Mouse (Mus musculus) bone marrow, adult 2 months (tissue): ENCODE data around the gene Zfp941.

Source experiments
- CTCF ChIP-seq: fragments of 200-500 bp; IDR thresholded peaks from 2 replicates; pipeline ENCODE4 v1.5.1; 2011; ENCODE audit warnings: low read length, control low read depth; ENCODE audit not compliant: control insufficient read depth, insufficient read depth
- POLR2A ChIP-seq: fragments of 200-500 bp; IDR thresholded peaks from 2 replicates; pipeline ENCODE4 v1.6.1; 2011; ENCODE audit warnings: low read depth, mild to moderate bottlenecking, control low read depth, low read length, borderline replicate concordance; ENCODE audit not compliant: control insufficient read depth

DNA sequence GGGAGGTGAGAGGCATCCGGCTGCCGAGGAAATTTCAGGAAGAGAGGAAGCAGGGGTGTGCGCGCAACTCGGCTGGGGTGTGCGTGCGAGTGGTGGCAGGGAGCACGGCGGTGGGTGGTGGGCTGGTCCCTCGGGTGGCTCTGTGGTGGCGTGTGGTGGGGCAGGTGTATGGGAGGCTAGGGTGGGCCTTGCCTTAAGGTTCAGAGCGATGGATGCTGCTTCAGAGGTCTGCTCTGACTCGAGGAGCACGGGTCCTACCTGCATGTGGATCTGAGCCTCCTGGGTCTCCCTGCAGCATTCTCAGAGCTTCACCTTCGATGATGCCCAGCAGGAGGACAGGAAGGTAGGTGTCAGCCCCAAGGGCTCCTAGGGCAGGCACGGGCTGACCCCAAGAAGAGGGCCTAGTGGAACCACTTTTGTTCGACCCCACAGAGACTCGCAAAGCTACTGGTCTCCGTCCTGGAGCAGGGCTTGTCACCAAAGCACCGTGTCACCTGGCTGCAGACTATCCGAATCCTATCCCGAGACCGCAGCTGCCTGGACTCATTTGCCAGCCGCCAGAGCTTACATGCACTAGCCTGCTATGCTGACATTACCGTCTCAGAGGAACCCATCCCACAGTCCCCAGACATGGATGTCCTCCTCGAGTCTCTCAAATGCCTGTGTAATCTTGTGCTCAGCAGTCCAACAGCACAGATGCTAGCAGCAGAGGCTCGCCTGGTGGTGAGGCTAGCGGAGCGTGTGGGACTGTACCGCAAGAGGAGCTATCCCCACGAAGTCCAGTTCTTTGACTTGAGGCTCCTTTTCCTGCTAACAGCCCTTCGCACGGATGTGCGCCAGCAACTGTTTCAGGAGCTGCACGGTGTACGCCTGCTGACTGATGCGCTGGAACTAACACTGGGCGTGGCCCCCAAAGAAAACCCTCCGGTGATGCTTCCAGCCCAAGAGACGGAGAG is 35.9 kb upstream of the Zfp941 start, which contains the start of gene Bet1l:
- TF ChIP-seq POLR2A (no peak), CTCF (no peak)
